Mouse (Mus musculus): Measurements from ENCODE around the gene Gm3839. TPM values are rescaled to one million over a fixed set of nuclear protein-coding genes. Genes with fewer than 3 reads are reported as not detected.
A peak's percentile ranks its signal among the peaks of the same experiment; 100 is the strongest.

The Gm3839 gene
- polyA plus RNA-seq, 1 experiment from 2014 or later, result 1.7 TPM

DNA sequence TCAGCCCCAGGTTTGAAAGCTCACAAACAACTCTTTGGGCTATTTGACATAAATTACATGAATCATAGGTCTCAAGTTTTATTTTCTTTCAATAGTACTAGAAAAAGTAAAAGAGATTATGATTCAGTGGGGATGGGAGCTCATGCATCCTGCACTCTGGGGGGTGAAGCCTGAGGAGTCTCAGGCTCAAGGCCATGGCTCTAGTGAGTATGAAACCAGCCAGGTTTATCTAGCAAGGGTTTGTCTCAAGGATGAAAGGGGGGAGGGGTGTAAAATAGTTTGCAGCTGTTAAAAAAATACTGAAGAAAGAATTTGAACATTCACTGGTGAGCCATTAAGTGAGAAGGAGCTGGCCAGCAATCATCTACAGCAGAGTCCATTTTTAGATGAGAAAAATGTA lies 108.5 kb downstream of the Gm3839 start:
- no peak for ATAC-seq (ENCODE audit: low read depth)

DNA sequence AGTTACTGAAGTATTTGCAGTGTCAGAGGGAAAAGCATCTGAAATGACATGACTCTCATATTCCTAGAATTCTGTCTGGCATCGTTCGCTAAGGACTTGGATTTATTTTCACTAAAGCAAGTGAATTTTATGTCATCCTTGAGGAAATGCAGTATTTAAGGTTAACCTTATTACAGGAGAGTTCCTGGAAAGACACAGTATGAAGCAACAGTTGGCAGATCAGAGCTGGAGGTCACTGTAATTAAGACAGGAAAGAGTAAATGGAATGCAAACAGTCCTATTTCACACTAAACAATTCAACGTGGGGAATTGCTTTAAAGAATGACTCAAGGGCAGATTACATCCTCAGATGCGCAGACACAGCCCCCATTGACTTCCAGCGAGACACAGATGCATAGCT lies 112.0 kb downstream of the Gm3839 start:
- Histone ChIP-seq H3K4me1 (ENCODE audit: control insufficient read depth, insufficient read depth, low read length) (no peaks in the 10 kb centered on the region), H3K4me3 (ENCODE audit: low read depth, low read length) (no peak overlapping the region), H3K36me3 (ENCODE audit: control insufficient read depth, insufficient read depth, low read length) (no peaks in the 10 kb centered on the region), H3K9me3 (ENCODE audit: control insufficient read depth, low read length) (no peaks in the 10 kb centered on the region), H3K9ac (ENCODE audit: low read depth, low read length) (no peak overlapping the region), H3K27ac (replicated peaks; ENCODE audit: low read depth, low read length) (no peak overlapping the region), H3K27me3 (replicated peaks; ENCODE audit: control insufficient read depth, insufficient read depth, low read length) (no peaks in the 10 kb centered on the region), H3K4me2 (ENCODE audit: low read depth, low read length) (no peak overlapping the region)
- DNase-seq (ENCODE audit: low spot score) (peak; percentile 19), ATAC-seq (ENCODE audit: low read depth) (no peak)
- 30% methylated on average over 5 of the region's 5 CpGs for WGBS

More for the DNA sequence above, 108.5 kb downstream of the Gm3839 start:
- DNase-seq (ENCODE audit: low spot score), result peak; percentile 29
- H3K9ac ChIP-seq (ENCODE audit: low read depth, low read length), result no peak overlapping the region
- no peak overlapping the region for H3K4me3 ChIP-seq (ENCODE audit: low read depth, low read length)
- H3K36me3 ChIP-seq (ENCODE audit: control insufficient read depth, insufficient read depth, low read length), result no peaks in the 10 kb centered on the region
- H3K4me1 ChIP-seq (ENCODE audit: control insufficient read depth, insufficient read depth, low read length), result no peaks in the 10 kb centered on the region
- no peaks in the 10 kb centered on the region for H3K27me3 ChIP-seq (replicated peaks; ENCODE audit: control insufficient read depth, insufficient read depth, low read length)
- H3K4me2 ChIP-seq (ENCODE audit: low read depth, low read length), result no peak overlapping the region
- no peak overlapping the region for H3K27ac ChIP-seq (replicated peaks; ENCODE audit: low read depth, low read length)
- no peaks in the 10 kb centered on the region for H3K9me3 ChIP-seq (ENCODE audit: control insufficient read depth, low read length)

DNA sequence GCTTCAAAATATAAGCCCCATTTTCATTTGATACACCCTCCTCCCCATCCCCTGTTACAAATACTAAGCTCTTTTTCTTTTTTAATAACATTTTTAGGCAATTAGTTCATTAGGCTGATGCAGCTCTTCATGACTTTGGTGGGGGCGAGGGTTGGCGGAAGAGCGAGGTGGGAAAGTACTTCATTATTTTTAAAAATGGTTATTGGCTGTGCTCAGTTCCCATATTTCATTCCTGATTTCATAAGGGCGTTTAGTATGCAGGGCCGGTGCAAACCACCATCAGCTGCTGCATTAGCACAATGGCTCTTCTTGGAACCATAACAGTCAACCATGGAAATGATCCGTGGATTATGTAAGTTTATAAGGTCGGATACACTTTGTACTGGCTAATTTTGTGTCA lies 124.4 kb downstream of the Gm3839 start:
- H3K4me3 ChIP-seq (ENCODE audit: low read depth, low read length), result no peak overlapping the region
- no peaks in the 10 kb centered on the region for H3K36me3 ChIP-seq (ENCODE audit: control insufficient read depth, insufficient read depth, low read length)
- H3K9ac ChIP-seq (ENCODE audit: low read depth, low read length), result no peak overlapping the region
- ATAC-seq (ENCODE audit: low read depth) (no peak), DNase-seq (ENCODE audit: low spot score) (no peak)
- no peaks in the 10 kb centered on the region for H3K27me3 ChIP-seq (replicated peaks; ENCODE audit: control insufficient read depth, insufficient read depth, low read length)
- no peak overlapping the region for H3K4me2 ChIP-seq (ENCODE audit: low read depth, low read length)
- WGBS, result 85% methylated on average over 7 of the region's 7 CpGs
- H3K4me1 ChIP-seq (ENCODE audit: control insufficient read depth, insufficient read depth, low read length), result no peaks in the 10 kb centered on the region
- H3K9me3 ChIP-seq (ENCODE audit: control insufficient read depth, low read length), result no peaks in the 10 kb centered on the region
- no peak overlapping the region for H3K27ac ChIP-seq (replicated peaks; ENCODE audit: low read depth, low read length)

Small RNA genes within 50 kb of the gene (microRNA-seq; reads per million reads assigned to microRNA genes)
- not detected for gene Mir5124b (ENCODE audit: borderline number of aligned reads)

Other genes with a start within 250 kb of the Gm3839 start
- gene Fhit, start 194.7 kb downstream of the Gm3839 start, polyA plus RNA-seq (2014; fragmentation: Nextera tagmentation; extraction: Ambion mirVana), result 6.4 and 8.1 TPM in 2 replicates
- gene Ptprg, start 196.8 kb upstream of the Gm3839 start, polyA plus RNA-seq (2014; fragmentation: Nextera tagmentation; extraction: Ambion mirVana), result 23.5 and 28.2 TPM in 2 replicates

Measured in embryonic facial prominence, embryonic 14.5 days (tissue).